Mouse (Mus musculus) adipose tissue, adult 10 weeks (tissue): ENCODE measurements around the gene Il11ra1. TPM values are rescaled to one million over a fixed set of nuclear protein-coding genes. Genes with fewer than 3 reads are reported as not detected.

Experiments used
- polyA plus RNA-seq: library from polyadenylated mRNA; stranded (reverse); fragments of 350-450 nt; fragmentation: Illumina TruSeq; extraction: RNeasy Lipid Tissue Mini Kit (QIAGEN cat#74804); gene quantifications from one replicate; pipeline ENCODE4 v1.2.3, GENCODE M21; 2014; ENCODE audit warnings: low read depth, low replicate concordance

The Il11ra1 gene
- 70.6 TPM for polyA plus RNA-seq

GRCm38 (mm10) chr4:41699783-41700182 is at the start of gene Il11ra1:
TSS of gene Il11ra1 (plus strand) at chr4:41699989.

GRCm38 (mm10) chr4:41696930-41697841 is 2.6 kb upstream of the Il11ra1 start, which contains the start of gene Cntfr:
TSS of gene Cntfr (minus strand) at chr4:41697089.

GRCm38 (mm10) chr4:41713197-41714067 is 13.6 kb downstream of the Il11ra1 start, which contains the start of gene Rpp25l:
TSS of gene Rpp25l (minus strand) at chr4:41713534.

GRCm38 (mm10) chr4:41722918-41723351 is 23.1 kb downstream of the Il11ra1 start, which contains the start of gene Dctn3:
TSS of gene Dctn3 (minus strand) at chr4:41723170.

GRCm38 (mm10) chr4:41731052-41731765 is 31.4 kb downstream of the Il11ra1 start, which contains the start of gene Arid3c:
TSS of gene Arid3c (minus strand) at chr4:41731142.

GRCm38 (mm10) chr4:41754797-41755337 is 55.1 kb downstream of the Il11ra1 start, which contains the start of gene Galt:
TSS of gene Galt (plus strand) at chr4:41755228.

GRCm38 (mm10) chr4:41755338-41756305 is 55.8 kb downstream of the Il11ra1 start, which contains the start of gene Sigmar1:
TSS of gene Sigmar1 (minus strand) at chr4:41756157.

GRCm38 (mm10) chr4:41774002-41774401 is 74.2 kb downstream of the Il11ra1 start, which contains the start of gene Ccl27a:
TSS of gene Ccl27a (minus strand) at chr4:41774247.

Other genes starting within 250 kb of the Il11ra1 start
- 1.4 TPM for gene Kif24, start 235.1 kb upstream of the Il11ra1 start, polyA plus RNA-seq
- 29.5 TPM for gene Nudt2, start 234.8 kb upstream of the Il11ra1 start, polyA plus RNA-seq
- 11.5 TPM for gene AI464131, start 196.9 kb upstream of the Il11ra1 start, polyA plus RNA-seq
- 17.3 TPM for gene 1110017D15Rik, start 182.7 kb upstream of the Il11ra1 start, polyA plus RNA-seq
- 15.3 TPM for gene Fam219a, start 130.5 kb upstream of the Il11ra1 start, polyA plus RNA-seq
- 3.5 TPM for gene Dnaic1, start 130.2 kb upstream of the Il11ra1 start, polyA plus RNA-seq
- 6.7 TPM for gene Enho, start 59.7 kb upstream of the Il11ra1 start, polyA plus RNA-seq
- gene Cntfr, start 2.9 kb upstream of the Il11ra1 start, polyA plus RNA-seq: 5.9 TPM
- 28.9 TPM for gene Rpp25l, start 13.5 kb downstream of the Il11ra1 start, polyA plus RNA-seq
- gene Dctn3, start 23.2 kb downstream of the Il11ra1 start, polyA plus RNA-seq: 116 TPM
- gene Arid3c, start 31.2 kb downstream of the Il11ra1 start, polyA plus RNA-seq: not detected
- gene Galt, start 55.2 kb downstream of the Il11ra1 start, polyA plus RNA-seq: 26.4 TPM
- gene Sigmar1, start 56.2 kb downstream of the Il11ra1 start, polyA plus RNA-seq: 73.4 TPM
- 49.4 TPM for gene Ccl27a, start 74.3 kb downstream of the Il11ra1 start, polyA plus RNA-seq
- gene Gm21541, start 203.6 kb downstream of the Il11ra1 start, polyA plus RNA-seq: 34.3 TPM
- gene Gm20878, start 241.6 kb downstream of the Il11ra1 start, polyA plus RNA-seq: 6.0 TPM